Mouse (Mus musculus): ENCODE results near the gene Gtpbp1.

- TF ChIP-seq CTCF (conservative IDR thresholded peaks at IDR 0.05; ENCODE audit: insufficient read depth, insufficient read length, low read depth, low read length) (no peak), POLR2A (IDR thresholded peaks at IDR 0.05; ENCODE audit: low read depth, low read length) (no peak)
Measured at GRCm38 (mm10) chr15:79755977-79756625, 65.5 kb downstream of the Gtpbp1 start.
